Mouse (Mus musculus) stomach, postnatal 0 days (tissue): ENCODE data around the gene Ccpg1os. TPM values are rescaled to one million over a fixed set of nuclear protein-coding genes. Genes with fewer than 3 reads are reported as not detected.

Source experiments
- ATAC-seq: fragments of 200-750 bp; cut with Nextera tagmentation; 2 replicates; pipeline ENCODE4 v1.8.0; 2017; ENCODE audit not compliant: low FRiP score, low TSS enrichment
- DNase-seq: peaks from one replicate; pipeline ENCODE4 v3.0.0-alpha.2; 2016; ENCODE audit warnings: low spot score
- H3K27ac ChIP-seq: fragments of 300-500 bp; sonication (generic); replicated peaks from 2 replicates; pipeline ENCODE4 v1.5.1; 2014; ENCODE audit warnings: mild to moderate bottlenecking, control low read depth
- H3K27me3 ChIP-seq: fragments of 300-500 bp; sonication (generic); 2 replicates; pipeline ENCODE4 v1.6.1; 2014; ENCODE audit warnings: low read length; ENCODE audit not compliant: control insufficient read depth, insufficient read depth
- H3K36me3 ChIP-seq: fragments of 300-500 bp; sonication (generic); 2 replicates; pipeline ENCODE4 v1.6.1; 2014; ENCODE audit warnings: low read length, mixed read lengths; ENCODE audit not compliant: control insufficient read depth, insufficient read depth
- H3K4me1 ChIP-seq: fragments of 300-500 bp; sonication (generic); replicated peaks from 2 replicates; pipeline ENCODE4 v1.6.1; 2014; ENCODE audit warnings: antibody characterized with exemption; ENCODE audit not compliant: control insufficient read depth, insufficient read depth
- H3K4me2 ChIP-seq: fragments of 300-500 bp; sonication (generic); replicated peaks from 2 replicates; pipeline ENCODE4 v1.6.1; 2014; ENCODE audit warnings: low read depth, mild to moderate bottlenecking, control low read depth, moderate library complexity
- H3K4me3 ChIP-seq: fragments of 300-500 bp; sonication (generic); 2 replicates; pipeline ENCODE4 v1.5.1; 2014; ENCODE audit warnings: low read depth, low read length, control low read depth
- H3K9ac ChIP-seq: fragments of 300-500 bp; sonication (generic); 2 replicates; pipeline ENCODE4 v1.6.1; 2014; ENCODE audit warnings: mild to moderate bottlenecking, low read length, control low read depth, mixed read lengths
- H3K9me3 ChIP-seq: fragments of 300-500 bp; sonication (generic); 2 replicates; pipeline ENCODE4 v1.6.1; 2016; ENCODE audit warnings: low read length; ENCODE audit not compliant: control insufficient read depth
- CTCF ChIP-seq: IDR thresholded peaks from 2 replicates; pipeline ENCODE4 v1.5.1; 2016; ENCODE audit warnings: antibody characterized with exemption, low read depth, mild to moderate bottlenecking, moderate library complexity
- EP300 ChIP-seq: optimal IDR thresholded peaks from 2 replicates; pipeline ENCODE3; 2016; ENCODE audit warnings: antibody characterized with exemption
- WGBS: fragments of 180-500 bp; shearing (Covaris S2); extraction: QIAGEN DNeasy Blood & Tissue Kit; methylation state at CpG from one replicate; pipeline ENCODE4 v1.1.7; 2014; 5-methylcytosine and 5-hydroxymethylcytosine counted together
- polyA plus RNA-seq: library from polyadenylated mRNA; unstranded; fragments of >200 nt; fragmentation: Nextera tagmentation; extraction: Ambion mirVana; gene quantifications from 2 replicates; pipeline ENCODE4 v1.2.1, GENCODE M21; 2015

Ccpg1os gene
- polyA plus RNA-seq, 1 experiment from 2014 or later = 10.6 TPM

- DNase-seq = no peak
- Histone ChIP-seq H3K9me3 (no peaks in the 10 kb centered on the region), H3K4me3 (no peak overlapping the region), H3K4me2 (no peak overlapping the region), H3K4me1 (no peaks in the 10 kb centered on the region), H3K27ac (no peak overlapping the region), H3K9ac (no peak overlapping the region), H3K27me3 (no peaks in the 10 kb centered on the region), H3K36me3 (no peaks in the 10 kb centered on the region)
- no peak for ATAC-seq
- TF ChIP-seq EP300 (no peak), CTCF (no peak)
These were observed 11.0 kb upstream of the Ccpg1os start for GRCm38 (mm10) chr9:72996167-72996566.

GRCm38 (mm10) chr9:72992576-72992975 lies 7.4 kb upstream of the Ccpg1os start:
- Histone ChIP-seq H3K4me1 (no peaks in the 10 kb centered on the region), H3K4me3 (no peak overlapping the region), H3K36me3 (no peaks in the 10 kb centered on the region), H3K9me3 (no peaks in the 10 kb centered on the region), H3K4me2 (no peak overlapping the region), H3K9ac (no peak overlapping the region), H3K27me3 (no peaks in the 10 kb centered on the region), H3K27ac (no peak overlapping the region)
- TF ChIP-seq CTCF (no peak), EP300 (no peak)
- no peak for DNase-seq
- no peak for ATAC-seq
- WGBS = 89% methylated on average over 5 of the region's 5 CpGs

- H3K36me3 ChIP-seq = no peaks in the 10 kb centered on the region
- no peak overlapping the region for H3K4me3 ChIP-seq
- ATAC-seq (no peak), DNase-seq (no peak)
- no peak overlapping the region for H3K4me2 ChIP-seq
- no peaks in the 10 kb centered on the region for H3K27me3 ChIP-seq
- no peak overlapping the region for H3K9ac ChIP-seq
- no peak for TF ChIP-seq EP300
- no peak for TF ChIP-seq CTCF
- H3K4me1 ChIP-seq = no peaks in the 10 kb centered on the region
- H3K27ac ChIP-seq = no peak overlapping the region
- WGBS = 92% methylated on average over 2 of the region's 2 CpGs
- H3K9me3 ChIP-seq = no peaks in the 10 kb centered on the region
These were observed 6.2 kb upstream of the Ccpg1os start for GRCm38 (mm10) chr9:72991420-72991819.

GRCm38 (mm10) chr9:72988706-72989105 lies 3.5 kb upstream of the Ccpg1os start:
- ATAC-seq (no peak), DNase-seq (no peak)
- no peaks in the 10 kb centered on the region for H3K9me3 ChIP-seq
- H3K4me2 ChIP-seq = no peak overlapping the region
- WGBS = 87% methylated on average over 5 of the region's 5 CpGs
- no peaks in the 10 kb centered on the region for H3K27me3 ChIP-seq
- no peak overlapping the region for H3K9ac ChIP-seq
- no peaks in the 10 kb centered on the region for H3K4me1 ChIP-seq
- no peak overlapping the region for H3K27ac ChIP-seq
- H3K36me3 ChIP-seq = no peaks in the 10 kb centered on the region
- no peak for TF ChIP-seq EP300
- TF ChIP-seq CTCF = no peak
- H3K4me3 ChIP-seq = no peak overlapping the region

GRCm38 (mm10) chr9:72987703-72988102 lies 2.5 kb upstream of the Ccpg1os start:
- 60% methylated on average over 3 of the region's 3 CpGs for WGBS
- no peak for DNase-seq

GRCm38 (mm10) chr9:72983066-72983465 lies 2.1 kb downstream of the Ccpg1os start:
- no peak overlapping the region for H3K9ac ChIP-seq
- ATAC-seq (no peak), DNase-seq (no peak)
- H3K27me3 ChIP-seq = no peaks in the 10 kb centered on the region
- 57% methylated on average over 2 of the region's 2 CpGs for WGBS
- peak; percentile 38 for TF ChIP-seq CTCF
- no peak for TF ChIP-seq EP300
- no peaks in the 10 kb centered on the region for H3K36me3 ChIP-seq
- H3K27ac ChIP-seq = no peak overlapping the region
- no peaks in the 10 kb centered on the region for H3K4me1 ChIP-seq
- H3K4me2 ChIP-seq = no peak overlapping the region
- no peak overlapping the region for H3K4me3 ChIP-seq
- no peaks in the 10 kb centered on the region for H3K9me3 ChIP-seq

More at GRCm38 (mm10) chr9:72987703-72988102, 2.5 kb upstream of the Ccpg1os start:
- H3K36me3 ChIP-seq = no peaks in the 10 kb centered on the region
- H3K27ac ChIP-seq = no peak overlapping the region
- TF ChIP-seq CTCF (no peak), EP300 (no peak)
- ATAC-seq = no peak
- no peak overlapping the region for H3K4me3 ChIP-seq
- no peaks in the 10 kb centered on the region for H3K9me3 ChIP-seq
- H3K4me1 ChIP-seq = no peaks in the 10 kb centered on the region
- H3K4me2 ChIP-seq = no peak overlapping the region
- no peak overlapping the region for H3K9ac ChIP-seq
- H3K27me3 ChIP-seq = no peaks in the 10 kb centered on the region
